Mouse (Mus musculus) ES-E14 (cell line): ENCODE measurements around the gene Rab11fip5.

Experiments
- CHD2 ChIP-seq: IDR thresholded peaks from 2 replicates; pipeline ENCODE4 v1.6.1; 2014; ENCODE audit warnings: mild to moderate bottlenecking, low read depth, low read length, inconsistent platforms
- HCFC1 ChIP-seq: IDR thresholded peaks from 2 replicates; pipeline ENCODE4 v1.6.1; 2012; ENCODE audit warnings: low read length, inconsistent platforms, borderline replicate concordance; ENCODE audit not compliant: insufficient read depth
- MAFK ChIP-seq: IDR thresholded peaks from 2 replicates; pipeline ENCODE4 v1.6.1; 2014; ENCODE audit warnings: mild to moderate bottlenecking, low read depth, low read length, inconsistent platforms; ENCODE audit not compliant: insufficient read depth

DNA sequence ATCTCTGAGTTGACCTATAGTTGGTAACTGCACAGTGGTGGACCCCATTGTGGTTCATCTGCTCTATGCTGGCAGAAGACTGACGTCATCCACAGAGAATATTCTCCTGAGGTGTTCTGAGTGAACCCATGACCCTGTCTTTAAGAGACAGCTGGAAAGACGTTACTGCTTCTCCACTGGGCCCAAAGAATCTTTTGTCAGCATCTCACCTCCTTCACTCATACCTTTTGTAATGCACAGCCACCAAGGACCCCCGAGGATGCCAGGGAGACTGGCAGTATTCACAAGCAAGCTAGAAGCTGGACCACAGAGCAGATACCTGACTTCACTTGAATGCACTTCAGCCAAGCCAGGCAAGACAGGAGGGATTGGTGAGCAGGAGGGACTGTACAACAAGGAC lies 39.1 kb downstream of the Rab11fip5 start:
- TF ChIP-seq HCFC1 (no peak), MAFK (no peak), CHD2 (no peak)
